Mouse (Mus musculus) bone marrow, adult 2 months (tissue): ENCODE data around the gene Reps1. TPM values are rescaled to one million over a fixed set of nuclear protein-coding genes. Genes with fewer than 3 reads are reported as not detected.

Experiments
- H3K27ac ChIP-seq: fragments of 200-500 bp; 2 replicates; pipeline ENCODE4 v1.5.1; 2012; ENCODE audit warnings: low read depth, mild to moderate bottlenecking, control low read depth, inconsistent platforms, low read length; ENCODE audit not compliant: control insufficient read depth, poor library complexity, insufficient read depth
- H3K4me1 ChIP-seq: fragments of 200-500 bp; 2 replicates; pipeline ENCODE4 v1.6.1; 2011; ENCODE audit warnings: low read length; ENCODE audit not compliant: control insufficient read depth, insufficient read depth
- H3K4me3 ChIP-seq: fragments of 200-500 bp; replicated peaks from 2 replicates; pipeline ENCODE3; 2011; ENCODE audit warnings: mild to moderate bottlenecking, low read depth, low read length, control low read depth; ENCODE audit not compliant: control insufficient read depth
- CTCF ChIP-seq: fragments of 200-500 bp; IDR thresholded peaks from 2 replicates; pipeline ENCODE4 v1.5.1; 2011; ENCODE audit warnings: low read length, control low read depth; ENCODE audit not compliant: control insufficient read depth, insufficient read depth
- POLR2A ChIP-seq: fragments of 200-500 bp; IDR thresholded peaks from 2 replicates; pipeline ENCODE4 v1.6.1; 2011; ENCODE audit warnings: low read depth, mild to moderate bottlenecking, control low read depth, low read length, borderline replicate concordance; ENCODE audit not compliant: control insufficient read depth
- WGBS: fragments of 180-500 bp; shearing (Covaris S2); methylation state at CpG from one replicate; pipeline ENCODE4 v1.1.7; 2018; 5-methylcytosine and 5-hydroxymethylcytosine counted together
- polyA plus RNA-seq: library from polyadenylated mRNA; stranded (reverse); fragments of >200 nt; gene quantifications from 2 replicates; pipeline ENCODE4 v1.2.4, GENCODE M21; 2011; ENCODE audit warnings: low replicate concordance; ENCODE audit not compliant: missing spikeins, insufficient read depth, insufficient read length

Gene Reps1
- polyA plus RNA-seq, 1 experiment = 24.6 TPM

GRCm38 (mm10) chr10:18058681-18059338 lies 3.1 kb downstream of the Reps1 start:
- peaks cover 2% of the 10 kb centered on the region; the same call in 1 of the 2 replicates for H3K4me1 ChIP-seq
- 82% methylated on average over 9 of the region's 9 CpGs for WGBS
- TF ChIP-seq CTCF = no peak
- no peak for TF ChIP-seq POLR2A
- H3K4me3 ChIP-seq = no peak overlapping the region
- H3K27ac ChIP-seq = no peak overlapping the region

DNA sequence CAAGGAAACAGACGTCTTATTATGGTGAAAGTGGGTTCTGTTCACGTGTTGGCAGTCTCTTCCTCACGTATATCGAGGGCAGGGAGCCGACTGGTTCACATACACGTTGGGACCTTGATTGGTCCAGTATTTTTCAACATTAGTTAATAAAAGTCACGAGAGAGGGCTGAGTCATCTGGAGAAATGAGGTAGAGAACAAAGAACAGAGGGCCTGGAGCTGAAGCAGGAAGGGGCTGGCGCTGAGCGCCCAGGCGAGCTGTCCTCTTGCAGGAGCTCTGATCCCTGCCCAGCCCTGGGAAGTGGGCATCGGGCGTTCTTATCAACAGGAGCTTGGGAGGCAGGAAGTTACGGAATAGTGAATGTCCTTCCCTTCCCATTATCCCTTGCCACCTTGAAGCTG lies 4.1 kb downstream of the Reps1 start:
- H3K27ac ChIP-seq = no peak overlapping the region
- H3K4me3 ChIP-seq = no peak overlapping the region
- TF ChIP-seq POLR2A = no peak
- TF ChIP-seq CTCF = no peak
- 39% methylated on average over 13 of the region's 13 CpGs for WGBS
- peaks cover 2% of the 10 kb centered on the region; the same call in 1 of the 2 replicates for H3K4me1 ChIP-seq

DNA sequence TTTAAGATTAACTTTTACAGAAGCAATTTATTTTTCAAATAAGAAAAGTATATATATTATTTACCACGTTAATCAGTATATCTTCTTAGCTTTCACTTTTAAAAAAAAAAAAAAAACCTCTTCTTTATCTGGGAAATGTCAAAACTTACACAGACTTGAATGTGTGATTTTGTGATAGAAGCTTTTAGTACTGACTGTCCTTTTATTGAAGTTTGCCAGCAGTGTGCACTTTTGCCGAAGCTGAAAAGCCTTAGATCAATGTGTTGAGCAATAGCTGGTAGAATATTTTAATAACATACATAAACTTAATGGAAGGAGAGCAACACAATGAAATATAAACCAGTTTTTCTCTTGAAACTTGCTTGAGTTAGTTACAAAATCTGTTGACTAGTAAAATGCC lies 5.1 kb downstream of the Reps1 start:
- TF ChIP-seq CTCF (no peak), POLR2A (no peak)
- no peak overlapping the region for H3K4me3 ChIP-seq

DNA sequence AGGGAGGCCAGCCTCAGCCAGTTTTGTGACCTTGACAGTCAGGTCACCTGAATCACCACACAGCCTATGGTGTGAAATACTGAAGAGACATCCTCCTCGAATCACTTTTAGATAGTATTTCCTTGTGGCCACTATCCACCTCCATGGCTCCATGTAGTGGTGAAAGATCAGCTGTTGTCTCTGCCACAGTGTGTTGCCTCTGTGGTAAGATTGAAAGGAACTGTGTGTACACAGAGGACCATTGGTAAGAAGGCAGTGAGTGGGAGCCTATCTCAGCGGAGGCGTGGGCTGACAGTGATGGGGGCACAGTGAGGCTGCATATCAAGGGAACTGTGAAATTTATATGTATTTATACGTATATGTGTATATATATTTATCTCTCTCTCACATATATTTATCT lies 5.9 kb downstream of the Reps1 start:
- Histone ChIP-seq H3K4me1 (peaks cover 2% of the 10 kb centered on the region; the same call in 1 of the 2 replicates), H3K4me3 (no peak overlapping the region), H3K27ac (no peak overlapping the region)
- TF ChIP-seq POLR2A = no peak
- no peak for TF ChIP-seq CTCF
- WGBS = 70% methylated on average over 4 of the region's 4 CpGs

More for the DNA sequence above, 5.1 kb downstream of the Reps1 start:
- 64% methylated on average over 2 of the region's 2 CpGs for WGBS
- Histone ChIP-seq H3K27ac (no peak overlapping the region), H3K4me1 (peaks cover 2% of the 10 kb centered on the region; the same call in 1 of the 2 replicates)

GRCm38 (mm10) chr10:18064606-18065228 lies 9.1 kb downstream of the Reps1 start:
- no peak for TF ChIP-seq POLR2A
- no peak for TF ChIP-seq CTCF
- H3K4me3 ChIP-seq = no peak overlapping the region
- no peak overlapping the region for H3K27ac ChIP-seq
- peaks cover under 1% of the 10 kb centered on the region; the same call in 1 of the 2 replicates for H3K4me1 ChIP-seq
- WGBS = 74% methylated on average over 7 of the region's 7 CpGs

- WGBS = 88% methylated on average over 10 of the region's 10 CpGs
- no peak for TF ChIP-seq POLR2A
- no peak for TF ChIP-seq CTCF
- Histone ChIP-seq H3K27ac (no peak overlapping the region), H3K4me3 (no peak overlapping the region), H3K4me1 (peaks cover 2% of the 10 kb centered on the region; the same call in 1 of the 2 replicates)
These were observed 10.4 kb downstream of the Reps1 start for GRCm38 (mm10) chr10:18066031-18066439.

DNA sequence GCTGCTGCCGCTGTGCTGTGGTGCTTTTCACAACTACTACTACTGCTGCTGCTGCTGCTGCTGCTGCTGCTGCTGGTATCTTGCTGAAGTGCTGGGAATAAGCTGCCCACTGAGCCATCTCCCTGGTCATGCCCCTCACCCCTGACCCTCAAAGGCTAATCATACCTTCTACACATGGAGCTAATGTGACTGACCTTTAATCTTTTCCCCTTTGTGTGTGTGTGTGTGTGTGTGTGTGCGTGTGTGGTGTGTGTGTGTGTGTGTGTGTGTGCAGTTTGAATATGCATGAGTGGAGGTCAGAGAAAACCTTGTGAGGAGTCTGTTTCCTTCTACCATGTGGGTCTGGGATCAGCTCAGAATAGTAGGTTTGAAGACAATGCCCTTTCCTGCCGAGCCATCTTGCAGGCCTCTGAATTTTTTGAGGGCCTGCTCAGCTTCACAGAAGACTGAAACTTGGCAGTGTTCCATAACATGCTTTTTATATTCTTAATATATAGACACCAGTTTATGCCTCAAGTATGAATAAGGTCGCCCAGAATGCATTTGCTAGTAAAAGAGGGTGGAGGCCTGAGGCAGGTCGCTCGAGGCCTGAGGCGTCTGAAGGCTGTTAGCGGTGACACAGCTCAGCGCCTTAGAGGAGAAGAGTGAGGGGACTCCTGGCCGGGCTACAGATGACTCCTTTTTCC lies 12.2 kb downstream of the Reps1 start:
- TF ChIP-seq POLR2A (no peak), CTCF (no peak)
- 78% methylated on average over 10 of the region's 10 CpGs for WGBS
- H3K4me1 ChIP-seq = peaks cover 2% of the 10 kb centered on the region; the same call in 1 of the 2 replicates
- no peak overlapping the region for H3K27ac ChIP-seq
- H3K4me3 ChIP-seq = no peak overlapping the region

DNA sequence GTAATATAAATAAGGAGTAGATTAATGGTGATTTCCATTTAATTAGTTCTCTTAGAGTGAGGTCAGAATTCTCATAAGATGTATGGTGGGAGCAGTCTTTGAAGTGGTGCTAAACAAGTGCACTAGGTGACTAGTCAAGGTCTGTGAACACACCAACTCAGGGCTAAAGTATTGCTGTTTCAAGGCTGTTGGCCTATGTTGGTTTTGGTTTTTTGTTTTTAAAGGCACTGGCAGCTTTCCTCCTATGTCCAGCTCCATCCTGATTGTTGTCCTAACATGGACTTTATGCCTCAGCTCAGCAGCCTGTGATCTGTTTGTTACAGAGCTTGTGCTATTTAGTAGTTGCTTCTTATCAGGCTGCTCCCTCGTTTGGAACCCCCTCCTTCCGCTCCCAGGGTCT lies 13.2 kb downstream of the Reps1 start:
- peaks cover 2% of the 10 kb centered on the region; the same call in 1 of the 2 replicates for H3K4me1 ChIP-seq
- 79% methylated on average over 2 of the region's 2 CpGs for WGBS
- TF ChIP-seq POLR2A = no peak
- no peak for TF ChIP-seq CTCF
- no peak overlapping the region for H3K4me3 ChIP-seq
- no peak overlapping the region for H3K27ac ChIP-seq
